Mouse (Mus musculus) brain, embryonic 14.5 days (tissue): ENCODE measurements at regions not wholly inside any gene's neighbourhood (a gene's known extent, or its start where the extent isn't known, plus 50 kb on each side); places are given as distances from the start of the nearest gene placed in this dataset.

Experiments used
- CTCF ChIP-seq: fragments of 200-500 bp; IDR thresholded peaks from 2 replicates; pipeline ENCODE4 v1.5.1; 2012; ENCODE audit warnings: inconsistent platforms, mild to moderate bottlenecking, moderate library complexity, borderline replicate concordance; ENCODE audit not compliant: insufficient read depth, insufficient read length; ENCODE audit errors: extremely low read depth
- POLR2A ChIP-seq: fragments of 200-500 bp; IDR thresholded peaks from 2 replicates; pipeline ENCODE4 v1.6.1; 2012; ENCODE audit warnings: mild to moderate bottlenecking, inconsistent platforms, borderline replicate concordance; ENCODE audit not compliant: poor library complexity, insufficient read depth, insufficient read length, severe bottlenecking; ENCODE audit errors: extremely low read depth

DNA sequence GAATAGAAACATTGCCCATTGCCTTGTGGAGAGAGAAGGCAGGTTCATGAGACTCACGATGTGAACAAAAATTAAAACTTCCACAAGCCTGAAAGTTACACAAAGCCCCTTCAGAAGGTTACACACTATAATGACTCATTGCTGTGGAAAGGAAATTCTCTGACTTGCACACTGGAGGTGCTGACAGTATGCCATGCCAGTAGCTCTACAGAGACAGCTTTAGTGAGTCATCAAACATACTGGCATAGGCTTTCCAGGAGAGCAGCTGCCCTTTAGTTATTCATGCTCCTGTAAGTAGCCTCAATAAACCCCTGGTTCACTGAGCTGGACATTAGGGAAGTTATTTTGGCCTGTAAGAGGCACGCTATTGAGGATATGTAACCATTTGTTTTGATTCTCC is 371.3 kb upstream of the Fsip2 start:
- TF ChIP-seq CTCF = no peak
- TF ChIP-seq POLR2A = no peak
